7 mouse cellular contexts compared by ENCODE assay signal in the genomic region with DNA sequence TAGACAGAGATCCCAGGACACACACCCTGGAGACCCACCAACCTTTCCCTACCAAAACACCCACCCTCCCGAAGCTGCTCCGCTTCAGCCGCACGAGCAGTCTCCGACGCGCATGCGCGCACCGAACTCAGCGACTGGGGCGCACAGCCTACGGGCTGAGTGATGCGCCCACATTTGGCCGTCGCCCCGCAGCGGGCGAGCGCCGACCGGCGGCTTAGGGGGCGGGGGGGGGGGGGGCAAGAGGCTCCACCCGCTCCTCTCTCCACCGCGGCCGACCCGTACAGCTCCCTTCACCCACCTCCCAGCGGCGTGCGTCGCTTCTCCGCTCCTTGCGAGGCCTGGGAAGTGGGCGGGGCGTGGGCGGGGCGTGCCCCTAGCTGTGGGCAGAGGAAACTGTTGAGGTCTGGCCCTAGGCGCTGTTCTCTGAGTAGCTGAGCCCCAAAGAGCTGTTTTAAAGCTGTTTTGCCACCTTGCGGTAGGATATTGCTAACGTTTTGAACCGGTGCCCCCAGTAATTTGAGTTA. TPM values are rescaled to one million over a fixed set of nuclear protein-coding genes. Genes with fewer than 3 reads are reported as not detected.
DNase-seq lines count a peak whose midpoint lies in the region; ATAC-seq lines count a peak whose summit lies in the region.

A gene (minus strand): TSS at position 356 of the 524 bp plus-strand sequence.

- no peaks in the 10 kb centered on the region for H3K9me3 ChIP-seq in intestine, embryonic 16.5 days (ENCODE audit: control insufficient read depth, low read length)
- no peaks in the 10 kb centered on the region for H3K9me3 ChIP-seq in midbrain, embryonic 11.5 days (ENCODE audit: control insufficient read depth, low read length)

- peak within 1 kb of the TSS; percentile 63 for H3K9ac ChIP-seq in intestine, embryonic 16.5 days (ENCODE audit: low read depth, low read length)
- peak within 1 kb of the TSS; percentile 57 for H3K9ac ChIP-seq in midbrain, embryonic 11.5 days (ENCODE audit: low read length)

- H3K4me3 ChIP-seq in intestine, embryonic 16.5 days (ENCODE audit: low read length) = peak within 1 kb of the TSS; percentile 69
- peak within 1 kb of the TSS; percentile 51 for H3K4me3 ChIP-seq in midbrain, embryonic 11.5 days (ENCODE audit: low read depth, low read length)

- DNase-seq in adrenal gland, adult 18-20 months (ENCODE audit: low spot score in 2 of 2) = peak; percentile 73 to 78
- DNase-seq in embryo, embryonic 11 days = peak; percentile 93
- peak; percentile 70 to 85 for DNase-seq in gastrocnemius, postnatal 36 days
- DNase-seq in left cerebral cortex, postnatal 36 days (ENCODE audit: low spot score in 2 of 2) = peak; percentile 74 to 76
- peak; percentile 99 for DNase-seq in midbrain, embryonic 11.5 days (ENCODE audit: low spot score, missing footprints)
- DNase-seq in skeletal muscle tissue, adult 2 months (ENCODE audit: low read depth, low spot score) = peak; percentile 97

- H3K36me3 ChIP-seq in intestine, embryonic 16.5 days (ENCODE audit: control insufficient read depth, insufficient read depth, low read length) = peaks cover 2% of the 10 kb centered on the region; the same call in 1 of the 2 replicates
- H3K36me3 ChIP-seq in midbrain, embryonic 11.5 days (ENCODE audit: control insufficient read depth, insufficient read depth, low read length) = peaks cover 8% of the 10 kb centered on the region

- intact Hi-C loops in gastrocnemius, postnatal 36 days (cut with DNase I) = loop anchor here (5.0 kb wide), 1 partner anchor 104 kb away; a partner anchor contains a TSS
- intact Hi-C loops in left cerebral cortex, postnatal 36 days (cut with DNase I) = loop anchor here (2.0 to 10.0 kb wide), 3 partner anchors 27 to 174 kb away; a partner anchor contains a TSS

- peak within 1 kb of the TSS; percentile 54; the same call in 1 of the 2 replicates for H3K27ac ChIP-seq in intestine, embryonic 16.5 days (ENCODE audit: low read length)
- peak within 1 kb of the TSS; percentile 25; the same call in 1 of the 2 replicates for H3K27ac ChIP-seq in midbrain, embryonic 11.5 days (ENCODE audit: low read depth, low read length)

- no peaks in the 10 kb centered on the region; the same call in 1 of the 2 replicates for H3K4me1 ChIP-seq in intestine, embryonic 16.5 days (ENCODE audit: control insufficient read depth, insufficient read depth, low read length)
- no peaks in the 10 kb centered on the region for H3K4me1 ChIP-seq in midbrain, embryonic 11.5 days (ENCODE audit: control insufficient read depth, insufficient read depth, low read length)

- H3K4me2 ChIP-seq in intestine, embryonic 16.5 days (ENCODE audit: low read depth, low read length) = peak within 1 kb of the TSS; percentile 50
- peak within 1 kb of the TSS; percentile 42 for H3K4me2 ChIP-seq in midbrain, embryonic 11.5 days

- WGBS in intestine, embryonic 16.5 days = 1% methylated on average over 30 of the region's 43 CpGs
- WGBS in midbrain, embryonic 11.5 days = under 1% methylated on average over 37 of the region's 43 CpGs

- peak; percentile 99 for ATAC-seq in intestine, embryonic 16.5 days
- ATAC-seq in midbrain, embryonic 11.5 days (ENCODE audit: low FRiP score) = peak; percentile 98

- no peaks in the 10 kb centered on the region for H3K27me3 ChIP-seq in intestine, embryonic 16.5 days (replicated peaks; ENCODE audit: control insufficient read depth, insufficient read depth, low read length)
- no peaks in the 10 kb centered on the region for H3K27me3 ChIP-seq in midbrain, embryonic 11.5 days (ENCODE audit: control insufficient read depth, insufficient read depth, low read length)

RNA-seq across cellular contexts. Expression of the gene that starts here (rescaled TPM):
- 1 to 10 TPM; 5.1 to 5.5 TPM for total RNA-seq in adrenal gland, adult 18-20 months (2021)
- total RNA-seq in gastrocnemius, postnatal 36 days (2021) = 1 to 10 TPM; 2.3 to 3.3 TPM
- 4.6 TPM in 2 replicates for polyA plus RNA-seq in intestine, embryonic 16.5 days (2015; fragmentation: Nextera tagmentation; extraction: Ambion mirVana)
- 1 to 10 TPM; 1.7 to 2.2 TPM for total RNA-seq in left cerebral cortex, postnatal 36 days (2021)
- 8.6 and 8.9 TPM in 2 replicates for polyA plus RNA-seq in midbrain, embryonic 11.5 days (2014; fragmentation: Nextera tagmentation; extraction: Ambion mirVana)

Comparison
In these comparisons a context has a peak if more than half of its experiments do, and no peak if none do; other contexts are left out.
1. Peak in every context shown above with its lines: DNase-seq, ATAC-seq, H3K4me3 ChIP-seq and H3K27ac ChIP-seq.